Mouse (Mus musculus) testis, adult 2 months (tissue): ENCODE results near the gene Gm45233.

Experiments used
- CTCF ChIP-seq: fragments of 200-500 bp; IDR thresholded peaks from 2 replicates; pipeline ENCODE4 v1.5.1; 2012; ENCODE audit warnings: low read depth, mild to moderate bottlenecking, inconsistent platforms, low read length, moderate library complexity; ENCODE audit not compliant: control insufficient read depth, insufficient read depth, insufficient replicate concordance
- POLR2A ChIP-seq: fragments of 200-500 bp; IDR thresholded peaks from 2 replicates; pipeline ENCODE4 v1.6.1; 2012; ENCODE audit warnings: low read depth, mild to moderate bottlenecking, inconsistent platforms, low read length, moderate library complexity; ENCODE audit not compliant: control insufficient read depth

- TF ChIP-seq CTCF: no peak
- TF ChIP-seq POLR2A: no peak
Measured at GRCm38 (mm10) chr7:43454371-43454770, 10.4 kb downstream of the Gm45233 start.
